Mouse (Mus musculus) adrenal gland (tissue): ENCODE data around the gene Fryl.

Experiments used
- intact Hi-C: fragments of 180-260 bp; cut with DNase I; formaldehyde crosslinking; loops from one replicate; pipeline ENCODE4 v1.15.1; 2025

The Fryl gene

DNA sequence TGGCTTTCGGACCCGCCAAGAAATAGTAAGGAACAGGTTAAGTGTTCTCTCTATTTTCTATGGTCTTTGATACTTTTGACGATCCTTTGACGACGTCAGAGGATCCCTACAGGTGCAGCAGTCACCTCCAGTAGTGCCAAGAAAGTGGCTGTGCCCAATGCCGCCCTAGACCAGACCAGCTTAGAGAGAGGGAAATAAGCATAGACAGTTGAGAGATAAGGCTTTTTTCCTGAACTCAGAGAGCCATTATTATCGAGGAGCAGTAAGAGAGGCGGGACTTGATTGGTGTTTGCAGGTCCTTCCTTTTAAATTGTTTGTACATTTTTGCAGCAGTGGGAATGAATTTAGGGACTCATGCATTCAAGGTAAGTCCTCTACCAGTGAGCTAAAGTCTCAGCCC is 1.3 kb upstream of the Fryl start:
- intact Hi-C loops, result loop anchor here (5.0 to 10.0 kb wide), 2 partner anchors 35 to 127 kb away; partner anchors contain the start of gene Ociad1

DNA sequence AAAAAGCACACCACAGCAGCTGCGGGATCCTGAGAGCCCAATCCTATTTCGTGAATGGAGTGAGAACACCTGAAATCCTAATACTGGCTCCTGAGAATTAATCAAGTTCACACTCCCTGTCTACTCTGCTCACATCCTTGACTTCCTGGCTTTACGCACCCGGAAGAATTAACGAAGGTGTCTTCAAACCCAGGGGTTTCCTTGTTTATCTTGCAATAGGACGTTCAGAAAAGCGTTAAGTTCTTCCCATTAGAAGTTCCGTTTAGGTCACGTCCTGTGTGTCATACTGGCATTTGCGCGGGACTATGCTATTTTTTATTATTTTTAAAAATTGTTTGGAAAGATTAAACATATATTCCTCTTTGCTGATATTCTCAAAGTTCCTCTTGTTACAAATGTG is 677 bp upstream of the Fryl start:
- intact Hi-C loops, result loop anchor here (5.0 to 10.0 kb wide), 2 partner anchors 35 to 128 kb away; partner anchors contain the start of gene Ociad1

DNA sequence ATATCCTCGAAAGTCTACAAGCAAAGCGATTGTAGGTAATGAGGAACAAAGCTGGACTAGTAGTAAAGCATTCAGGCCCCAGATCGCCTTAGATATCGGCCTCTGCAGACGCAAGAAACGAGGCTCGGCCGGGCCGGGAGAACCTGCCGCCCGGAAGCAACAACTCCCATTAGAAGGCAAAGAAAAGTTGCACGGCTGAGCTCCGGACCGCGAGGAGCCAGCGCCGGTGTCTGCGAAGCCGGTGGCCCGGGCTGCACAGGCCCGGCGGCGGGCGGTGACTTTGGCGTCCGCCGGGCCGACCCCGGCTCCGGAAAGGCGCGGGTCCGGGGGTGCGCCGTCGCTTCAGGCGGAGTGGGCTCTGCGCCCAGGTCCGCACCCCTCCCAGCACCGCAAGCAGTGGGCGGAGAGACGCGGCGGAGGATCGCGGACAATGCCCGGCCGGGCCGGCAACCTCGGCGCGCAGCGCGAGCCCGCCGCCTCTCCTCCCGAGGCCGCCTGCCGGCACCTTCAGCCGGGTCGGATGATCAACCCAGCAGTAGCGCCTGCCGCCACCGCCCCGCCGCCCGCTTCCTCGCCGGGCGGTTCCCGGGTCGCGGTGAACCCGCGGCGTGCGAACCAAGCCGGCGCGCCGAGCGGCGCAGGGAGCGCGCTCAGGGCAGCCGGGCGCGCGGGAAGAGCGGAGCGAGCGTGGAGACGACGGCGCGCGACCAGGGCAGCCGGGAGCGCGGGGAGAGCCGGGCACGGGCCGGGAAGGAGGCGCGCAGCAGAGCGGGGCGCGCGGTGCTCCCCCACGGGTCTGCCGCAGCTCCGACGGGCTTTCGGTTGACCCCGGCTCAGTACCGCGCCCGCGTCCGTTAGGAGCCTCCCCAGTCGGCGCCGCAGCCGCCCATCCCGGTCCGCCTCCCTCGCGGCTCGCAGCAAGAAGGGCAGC is 833 bp downstream of the Fryl start:
- intact Hi-C loops, result loop anchor here (5.0 to 10.0 kb wide), 2 partner anchors 37 to 129 kb away; partner anchors contain the start of gene Ociad1

DNA sequence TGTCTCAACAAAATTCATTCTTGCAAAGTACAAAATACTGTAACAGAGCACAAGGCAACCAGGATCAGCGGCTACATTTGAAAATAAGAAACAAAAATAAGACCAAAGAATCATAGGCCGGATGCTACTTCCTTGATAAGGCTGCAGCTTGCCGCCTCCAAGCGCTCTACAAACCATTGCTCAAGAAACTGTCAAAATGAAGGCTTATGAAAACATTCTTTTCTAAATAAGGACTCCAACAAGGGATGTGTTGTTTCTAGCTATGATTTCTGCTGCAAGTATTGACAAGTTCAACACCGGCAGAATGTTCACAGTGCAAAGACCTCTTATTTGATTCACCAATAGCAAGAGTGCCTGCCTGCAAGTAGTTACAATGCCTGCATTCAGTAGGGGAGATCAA is 1.8 kb downstream of the Fryl start:
- intact Hi-C loops, result loop anchor here (5.0 to 10.0 kb wide), 2 partner anchors 38 to 130 kb away; partner anchors contain the start of gene Ociad1

DNA sequence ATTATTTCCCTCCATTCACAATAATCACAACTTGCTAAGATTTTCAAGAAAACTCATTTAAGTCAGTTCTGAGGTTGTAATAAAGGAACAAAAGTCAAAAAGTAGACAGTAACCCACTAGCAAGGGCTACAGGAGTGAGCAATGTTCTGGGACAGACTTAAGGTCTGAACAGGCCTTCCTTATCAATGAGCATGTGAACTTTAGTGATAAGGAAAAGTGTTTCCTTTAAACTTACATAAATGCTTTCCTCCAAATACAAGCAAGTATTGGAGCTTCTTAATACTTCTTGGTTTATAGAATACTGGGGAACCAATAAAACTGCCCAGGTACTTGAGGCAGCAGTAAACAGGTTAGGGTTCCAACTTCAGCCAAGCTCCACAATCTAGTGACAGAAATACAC is 3.7 kb downstream of the Fryl start:
- intact Hi-C loops, result loop anchor here (10.0 kb wide), 1 partner anchor 132 kb away; no protein-coding TSS in a partner anchor

DNA sequence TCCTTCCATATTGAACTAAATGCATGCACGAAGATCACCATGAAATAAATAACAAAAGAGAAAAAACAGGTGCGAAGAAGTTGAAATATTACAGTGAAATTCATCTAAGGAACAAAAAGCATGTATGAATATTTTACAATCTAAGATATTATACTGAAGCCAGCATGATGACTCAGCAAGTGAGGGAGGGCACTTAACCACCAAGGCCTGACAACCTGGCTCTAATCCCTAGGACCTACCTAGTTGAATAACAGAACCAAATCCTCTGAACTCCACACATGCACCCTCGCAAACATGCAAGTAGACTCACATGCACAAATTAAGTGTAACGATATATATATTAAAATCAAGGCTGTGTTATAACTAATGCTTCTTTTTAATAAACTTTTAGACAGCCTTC is 7.1 kb downstream of the Fryl start:
- intact Hi-C loops, result loop anchor here (5.0 kb wide), 1 partner anchor 37 kb away; no protein-coding TSS in a partner anchor

DNA sequence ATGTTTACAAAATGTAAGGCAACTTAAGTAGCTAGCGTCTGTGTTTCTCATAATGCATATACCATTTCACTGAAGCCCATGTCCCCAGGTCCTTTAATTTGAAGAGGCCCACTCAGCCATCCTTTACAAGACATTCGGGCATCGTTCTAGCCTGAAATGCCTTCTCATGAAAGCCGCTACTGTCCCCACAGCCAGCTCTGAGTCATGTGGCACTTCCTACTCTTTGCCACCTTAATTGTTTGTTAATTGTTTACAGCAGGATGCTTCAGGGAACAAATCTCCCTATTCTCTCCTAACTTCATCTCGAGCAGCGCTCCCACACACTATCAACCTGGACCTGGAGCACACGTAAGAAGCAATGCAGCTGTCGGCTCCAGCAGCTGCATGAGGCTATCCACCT is 8.2 kb downstream of the Fryl start:
- intact Hi-C loops, result loop anchor here (5.0 kb wide), 1 partner anchor 36 kb away; no protein-coding TSS in a partner anchor

DNA sequence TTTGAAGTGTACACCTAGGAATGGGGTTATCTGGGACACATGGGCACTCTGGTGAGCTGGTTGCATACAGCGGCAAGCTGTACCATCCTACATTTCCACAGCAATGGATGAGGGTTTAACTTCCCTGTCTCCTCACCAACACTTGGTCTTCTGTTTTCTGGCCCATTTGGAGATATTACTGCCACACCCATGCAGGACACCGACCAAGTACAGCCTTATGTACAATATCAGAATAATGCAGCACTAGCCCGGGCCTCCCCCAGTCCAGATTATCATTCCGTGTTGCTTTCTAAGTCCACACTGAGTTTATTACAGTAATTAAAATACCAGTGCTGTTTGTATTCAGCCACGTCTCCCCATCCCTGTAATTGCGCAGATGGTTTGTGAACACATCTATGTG is 10.0 kb downstream of the Fryl start:
- intact Hi-C loops, result loop anchor here (5.0 kb wide), 1 partner anchor 34 kb away; no protein-coding TSS in a partner anchor

DNA sequence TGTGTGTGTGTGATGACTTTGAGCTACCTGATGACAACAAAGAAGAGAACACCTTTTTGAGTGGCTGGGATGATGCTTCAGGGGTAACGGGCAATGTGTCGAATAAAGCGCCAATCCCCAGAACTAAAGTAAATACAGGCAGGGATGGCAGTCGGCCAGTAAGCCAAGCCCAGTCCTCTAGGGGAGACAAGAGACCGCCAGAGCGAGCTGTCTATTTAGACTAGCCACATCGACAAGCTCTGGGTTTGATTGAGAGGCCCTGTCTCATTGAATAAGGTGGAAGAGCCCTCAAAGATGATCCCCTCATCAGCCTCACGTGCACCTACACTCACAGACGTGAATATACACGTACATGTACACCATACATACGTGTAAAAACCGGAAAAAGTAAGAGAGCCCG is 12.0 kb downstream of the Fryl start:
- intact Hi-C loops, result no loop called here

DNA sequence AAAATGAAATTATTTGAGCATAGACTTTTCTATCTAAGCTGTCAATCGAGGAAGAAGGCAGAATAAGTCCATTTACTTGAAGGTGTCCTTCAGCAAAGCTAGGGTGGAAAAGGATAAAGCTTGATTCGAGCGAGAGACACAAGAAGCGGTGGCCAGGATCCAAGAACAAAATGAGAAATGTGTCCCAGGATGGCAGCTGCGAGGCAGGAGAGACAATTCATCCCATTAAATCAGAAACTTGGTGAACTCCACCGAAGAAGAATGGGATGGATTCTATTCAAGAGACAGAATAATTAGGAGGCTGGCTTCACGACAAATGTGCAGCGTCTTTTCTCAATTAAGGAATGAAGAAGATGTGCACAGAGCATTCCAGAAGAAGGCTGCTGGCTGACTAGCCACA is 14.5 kb downstream of the Fryl start:
- intact Hi-C loops, result no loop called here

DNA sequence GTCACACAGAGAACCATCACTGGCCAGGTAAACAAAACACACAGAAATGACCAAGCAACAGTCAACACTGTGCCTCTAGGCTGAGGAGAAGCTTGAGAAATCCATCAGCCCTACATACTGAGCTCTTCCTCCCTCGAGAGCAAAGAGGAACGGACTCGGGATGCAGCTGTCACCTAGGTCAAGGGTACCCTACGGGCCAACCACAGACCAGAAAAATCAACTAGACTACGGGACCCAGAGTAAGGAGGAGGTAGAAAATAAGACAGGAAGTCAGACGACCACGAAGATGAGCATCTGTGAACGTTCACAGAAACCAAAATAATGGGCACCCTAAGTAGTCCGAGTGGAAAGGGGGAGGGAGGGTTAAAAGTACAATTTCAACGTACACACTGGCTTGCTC is 15.1 kb downstream of the Fryl start:
- intact Hi-C loops, result no loop called here

DNA sequence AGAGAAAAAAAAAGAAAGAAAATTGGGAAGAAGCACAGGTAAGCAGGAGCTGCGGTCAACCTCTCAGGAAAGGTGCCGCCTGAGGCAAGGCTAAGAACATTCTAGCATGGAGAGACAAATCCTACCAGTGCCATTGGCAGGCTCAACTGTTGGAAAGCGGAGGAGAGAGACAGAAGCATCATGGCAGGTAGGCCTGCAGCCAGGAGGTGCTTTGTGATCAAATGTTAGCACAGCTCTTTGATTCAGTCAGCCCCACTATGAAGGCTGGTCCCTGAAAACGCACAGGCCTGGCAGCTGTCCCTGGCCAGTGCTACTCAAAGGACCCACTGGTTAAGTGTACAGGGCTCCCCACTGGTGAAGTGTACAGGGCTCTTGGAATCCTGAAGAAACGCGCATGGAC is 16.0 kb downstream of the Fryl start:
- intact Hi-C loops, result no loop called here

DNA sequence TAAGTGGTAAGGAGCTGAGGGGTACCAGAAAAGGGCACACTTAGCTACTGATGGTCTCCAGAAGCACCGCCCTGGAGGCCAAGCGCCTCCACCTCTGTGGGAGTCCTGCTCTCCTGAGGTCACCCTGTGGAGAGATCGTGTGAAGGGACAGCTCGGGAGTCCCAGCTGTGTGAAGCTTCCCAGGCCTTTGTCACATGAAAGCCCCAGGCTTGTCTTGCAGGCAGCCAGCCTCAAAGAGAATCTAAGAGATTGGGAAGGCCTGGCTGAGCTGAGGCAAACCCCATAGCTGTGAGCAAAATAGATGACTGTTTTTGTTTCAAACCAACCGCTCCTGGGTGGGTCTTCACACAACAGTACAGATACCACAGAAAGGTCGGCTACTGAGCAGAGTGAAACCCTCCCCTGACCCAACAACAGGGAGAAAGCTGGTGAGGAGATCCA is 19.5 kb downstream of the Fryl start:
- intact Hi-C loops, result no loop called here

DNA sequence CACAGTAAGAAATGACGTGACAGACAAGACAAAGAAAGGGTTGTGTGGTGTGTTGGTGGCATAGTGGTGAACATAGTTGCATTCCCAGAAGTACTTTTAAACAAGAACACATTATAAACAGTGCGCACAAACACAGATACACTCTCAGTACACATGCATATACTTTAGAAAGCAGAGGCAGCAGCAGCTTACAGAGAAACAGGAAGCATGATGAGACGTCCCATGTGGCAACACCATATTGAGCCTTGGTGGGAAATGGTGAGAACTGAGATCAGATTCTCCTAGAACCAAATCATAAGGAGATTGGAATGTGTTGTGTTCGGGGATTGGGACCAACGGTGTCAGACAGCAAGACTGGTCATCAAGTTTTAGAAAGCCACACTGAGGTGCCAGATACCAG is 21.2 kb downstream of the Fryl start:
- intact Hi-C loops, result no loop called here

DNA sequence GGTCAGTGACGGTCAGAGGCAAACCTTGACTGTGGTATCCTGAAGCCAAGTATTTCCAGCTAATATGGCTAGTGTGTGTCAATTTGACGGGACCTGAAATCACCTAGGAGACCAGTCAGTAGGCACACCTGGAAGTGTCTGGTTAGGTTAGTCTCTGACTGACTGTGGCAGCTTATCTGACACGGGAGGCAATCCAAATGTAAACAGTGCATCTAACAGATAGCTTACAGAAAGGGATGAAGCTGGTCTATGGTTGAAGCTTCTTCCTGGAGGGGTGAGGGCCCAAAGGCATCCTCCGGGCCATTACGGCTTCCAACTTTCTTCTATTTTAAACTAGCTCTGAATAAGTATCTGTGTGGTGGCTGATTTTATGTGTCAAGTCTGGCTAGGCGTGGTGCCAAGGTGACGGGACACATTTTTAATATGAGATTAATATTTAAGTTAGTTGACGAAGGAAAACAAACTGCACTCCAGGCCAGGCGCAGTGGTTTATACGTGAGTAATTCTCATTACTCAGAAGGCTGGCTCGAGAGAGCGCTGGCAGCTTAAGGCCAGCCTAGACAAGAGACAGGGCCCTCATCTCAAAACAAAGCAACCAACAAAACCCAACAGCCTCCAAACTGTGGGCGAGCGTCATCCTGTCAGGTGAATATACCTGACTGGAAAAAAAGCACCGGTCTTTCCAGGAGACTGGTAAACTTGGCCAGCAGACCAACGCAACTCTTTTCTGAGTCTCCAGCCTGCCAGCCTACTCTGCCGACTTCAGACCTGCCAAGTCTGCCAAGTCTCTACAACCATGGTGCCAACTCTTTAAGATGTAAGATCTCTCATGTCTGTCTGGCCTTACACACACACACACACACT is 23.2 kb downstream of the Fryl start:
- intact Hi-C loops, result no loop called here

DNA sequence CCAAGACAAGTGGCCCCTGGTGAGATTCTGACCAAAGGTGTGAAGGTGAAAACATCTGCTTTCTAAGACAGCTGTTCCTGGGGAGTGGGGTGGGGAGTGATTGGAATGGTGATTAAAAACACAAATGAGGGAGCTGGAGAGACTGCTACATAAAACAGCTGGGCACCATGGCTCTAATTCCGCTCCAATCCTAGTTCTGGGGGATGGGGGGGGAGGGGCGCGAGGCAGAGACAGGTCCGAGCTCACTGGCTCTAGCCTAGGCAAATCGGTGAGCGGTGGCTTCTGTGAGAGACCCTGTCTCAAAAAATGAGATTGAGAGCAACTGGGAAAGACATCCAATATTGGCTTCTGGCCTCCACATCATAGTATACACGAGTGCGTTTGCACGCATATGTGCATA is 24.2 kb downstream of the Fryl start:
- intact Hi-C loops, result no loop called here

DNA sequence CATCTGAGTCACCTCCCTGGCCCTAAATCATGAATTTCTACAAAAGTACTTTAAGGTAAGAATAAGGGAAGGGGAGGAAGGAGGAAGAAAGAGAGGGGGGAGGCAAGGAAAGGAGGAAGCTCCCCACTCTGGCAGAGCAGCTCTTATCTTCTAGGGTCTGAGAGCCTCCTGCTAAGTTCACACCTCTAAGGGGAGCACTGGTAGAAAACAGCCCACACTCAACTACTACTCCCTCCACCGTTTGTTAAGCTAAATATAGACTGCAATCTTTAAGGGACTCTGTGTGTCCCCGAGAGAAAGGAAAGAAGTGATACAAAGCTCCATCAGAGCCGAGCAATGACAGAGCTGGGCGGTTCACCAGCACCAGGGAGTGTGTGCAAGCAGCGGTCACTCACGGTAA is 24.6 kb downstream of the Fryl start:
- intact Hi-C loops, result no loop called here

DNA sequence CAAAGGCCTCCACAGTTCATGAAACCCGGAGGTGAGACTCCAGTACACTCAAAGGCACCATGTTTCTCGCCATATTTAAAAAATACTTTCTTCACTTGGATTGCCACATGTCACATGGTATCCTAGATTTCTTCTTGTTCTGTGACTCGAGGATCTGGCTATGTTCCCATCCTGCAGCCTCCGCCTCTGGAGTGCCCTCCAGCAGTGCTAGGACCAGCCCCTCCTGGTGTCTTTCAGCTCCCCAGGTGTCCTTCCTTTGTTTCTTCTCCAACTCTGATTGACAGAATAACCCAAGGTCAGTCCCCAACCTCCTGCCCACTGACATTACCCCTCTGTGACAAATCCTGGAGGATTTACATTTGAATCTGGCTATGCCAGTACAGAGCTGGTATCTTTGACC is 26.2 kb downstream of the Fryl start:
- intact Hi-C loops, result no loop called here

DNA sequence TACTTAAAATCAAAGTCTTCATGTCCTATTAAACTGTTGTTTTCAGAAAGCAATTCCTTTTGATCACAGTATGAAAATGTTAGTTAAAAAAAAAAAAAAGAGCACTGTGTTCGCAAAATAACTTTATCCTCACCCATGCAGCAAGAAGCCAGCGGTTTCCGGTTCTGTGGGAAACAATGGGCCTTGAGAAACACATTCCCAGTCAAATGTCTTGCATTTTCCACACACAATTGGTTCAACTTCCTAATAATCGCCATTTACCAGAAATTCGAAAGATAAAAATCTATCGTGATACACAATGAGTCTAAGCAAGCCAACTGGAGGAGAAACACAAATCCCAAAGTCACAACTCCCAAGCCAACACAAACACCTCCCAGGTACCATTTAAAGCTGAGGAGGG is 27.0 kb downstream of the Fryl start:
- intact Hi-C loops, result no loop called here

DNA sequence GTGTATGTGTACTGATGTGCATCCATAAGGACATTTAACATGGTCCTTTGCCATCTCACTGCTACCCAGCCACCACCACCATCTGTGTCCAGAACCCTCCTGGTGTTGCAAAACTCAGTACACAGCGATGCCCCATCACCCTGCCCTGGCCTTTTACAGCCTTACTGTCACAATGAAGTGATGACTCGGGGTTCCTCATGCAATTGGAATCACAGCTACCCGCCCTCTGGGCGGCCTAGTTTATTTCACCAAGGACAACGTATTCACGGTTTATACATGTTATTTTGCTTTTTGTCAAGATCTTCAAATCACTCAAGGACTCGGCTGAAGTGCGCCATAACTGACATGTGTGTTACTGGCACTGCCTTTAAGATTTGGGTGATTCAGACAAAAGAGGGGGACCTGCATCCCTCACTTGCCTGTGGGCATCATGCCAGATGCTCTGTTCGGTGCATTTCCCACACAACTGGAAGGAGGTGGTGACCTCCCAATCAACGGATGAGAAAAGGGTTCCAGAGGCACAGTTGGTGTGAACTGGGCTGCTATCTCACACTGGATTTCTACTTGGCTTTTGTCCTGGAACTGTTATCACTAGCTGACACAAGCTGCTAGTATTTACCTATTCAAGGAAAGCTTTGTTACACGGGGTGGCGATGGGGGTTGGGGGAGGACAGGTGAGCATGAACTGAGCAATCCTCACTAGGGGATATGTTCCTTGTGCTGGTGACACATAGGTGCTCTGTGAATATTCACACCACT is 27.9 kb downstream of the Fryl start:
- intact Hi-C loops, result no loop called here

DNA sequence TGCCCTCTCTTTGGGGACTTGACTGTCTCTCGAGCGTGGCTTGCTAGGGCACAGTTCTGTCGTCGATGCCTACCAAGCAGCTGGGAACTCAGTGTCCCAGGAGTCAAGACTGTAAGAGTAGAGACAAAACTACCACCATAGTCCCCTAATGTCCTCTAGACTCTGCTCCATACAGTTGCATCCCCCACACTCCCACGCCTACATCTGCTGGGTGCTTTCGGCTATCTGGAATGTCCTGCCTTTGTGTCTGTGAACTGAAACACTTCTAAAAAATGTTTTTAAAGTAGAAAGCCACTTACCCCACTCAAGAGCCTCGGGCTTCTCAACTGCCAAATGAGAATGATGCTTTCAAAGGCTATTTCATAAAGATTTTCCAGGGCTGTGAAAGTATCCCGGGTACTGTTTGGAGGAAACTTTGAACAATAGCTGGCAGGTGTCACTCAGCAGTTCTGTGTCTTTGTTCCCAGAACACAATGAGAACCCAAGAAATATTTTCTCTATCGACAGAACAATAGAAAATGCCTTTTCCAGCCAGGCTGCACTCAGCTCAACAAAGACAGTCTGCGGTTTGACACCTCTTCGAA is 28.8 kb downstream of the Fryl start:
- intact Hi-C loops, result no loop called here
